Mouse (Mus musculus): ENCODE measurements around the gene Fbf1. TPM values are rescaled to one million over a fixed set of nuclear protein-coding genes. Genes with fewer than 3 reads are reported as not detected.

The Fbf1 gene
- polyA plus RNA-seq (2016; fragmentation: Nextera tagmentation; extraction: Ambion mirVana): 80.7 and 80.9 TPM in 2 replicates

- H3K9ac ChIP-seq: peak within 1 kb of the TSS; percentile 74
- peaks cover 41% of the 10 kb centered on the region for H3K36me3 ChIP-seq
- no peaks in the 10 kb centered on the region for H3K27me3 ChIP-seq
- peak within 1 kb of the TSS; percentile 74 for H3K4me2 ChIP-seq (replicated peaks)
- ATAC-seq (ENCODE audit: low FRiP score): peak; percentile 98
- under 1% methylated on average over 40 of the region's 40 CpGs for WGBS
- peak within 1 kb of the TSS; percentile 93 for H3K27ac ChIP-seq
- peaks cover 27% of the 10 kb centered on the region for H3K4me1 ChIP-seq
- no peaks in the 10 kb centered on the region for H3K9me3 ChIP-seq (replicated peaks)
- H3K4me3 ChIP-seq: peak within 1 kb of the TSS; percentile 69
These were observed at the start of gene Fbf1 for GRCm38 (mm10) chr11:116167884-116168439. Fbf1 (minus strand) TSS chr11:116168166.

GRCm38 (mm10) chr11:116216549-116216948, 48.6 kb upstream of the Fbf1 start:
- Histone ChIP-seq H3K4me3 (no peak overlapping the region), H3K27me3 (peaks cover 13% of the 10 kb centered on the region), H3K4me1 (peaks cover 11% of the 10 kb centered on the region), H3K36me3 (peaks cover 11% of the 10 kb centered on the region; the same call in 1 of the 2 replicates), H3K27ac (no peak overlapping the region), H3K4me2 (replicated peaks) (no peak overlapping the region), H3K9ac (no peak overlapping the region), H3K9me3 (replicated peaks) (0 out of 2 replicates have a peak, but pooled peaks cover 2% of the 10 kb centered on the region)
- no peak for ATAC-seq (ENCODE audit: low FRiP score)
- 86% methylated on average over 11 of the region's 11 CpGs for WGBS

GRCm38 (mm10) chr11:116215991-116216390, 48.0 kb upstream of the Fbf1 start:
- peaks cover 8% of the 10 kb centered on the region for H3K27me3 ChIP-seq
- no peak overlapping the region for H3K27ac ChIP-seq
- no peak overlapping the region for H3K9ac ChIP-seq
- WGBS: 91% methylated on average over 6 of the region's 6 CpGs
- no peak overlapping the region for H3K4me3 ChIP-seq
- no peak for ATAC-seq (ENCODE audit: low FRiP score)
- no peaks in the 10 kb centered on the region for H3K9me3 ChIP-seq (replicated peaks)
- peaks cover 12% of the 10 kb centered on the region; the same call in 1 of the 2 replicates for H3K36me3 ChIP-seq
- H3K4me2 ChIP-seq (replicated peaks): no peak overlapping the region
- H3K4me1 ChIP-seq: peaks cover 11% of the 10 kb centered on the region

- peaks cover 11% of the 10 kb centered on the region for H3K4me1 ChIP-seq
- H3K9me3 ChIP-seq (replicated peaks): no peaks in the 10 kb centered on the region
- H3K36me3 ChIP-seq: peaks cover 12% of the 10 kb centered on the region; the same call in 1 of the 2 replicates
- H3K27ac ChIP-seq: no peak overlapping the region
- no peak for ATAC-seq (ENCODE audit: low FRiP score)
- no peak overlapping the region for H3K4me2 ChIP-seq (replicated peaks)
- no peak overlapping the region for H3K9ac ChIP-seq
- no peak overlapping the region for H3K4me3 ChIP-seq
- H3K27me3 ChIP-seq: no peaks in the 10 kb centered on the region
- WGBS: 81% methylated on average over 7 of the region's 7 CpGs
These were observed 47.2 kb upstream of the Fbf1 start for GRCm38 (mm10) chr11:116215181-116215580.

GRCm38 (mm10) chr11:116213877-116214510, 46.0 kb upstream of the Fbf1 start:
- H3K4me2 ChIP-seq (replicated peaks): no peak overlapping the region
- H3K36me3 ChIP-seq: peaks cover 12% of the 10 kb centered on the region; the same call in 1 of the 2 replicates
- H3K27ac ChIP-seq: no peak overlapping the region
- WGBS: 96% methylated on average over 13 of the region's 13 CpGs
- ATAC-seq (ENCODE audit: low FRiP score): no peak
- H3K9me3 ChIP-seq (replicated peaks): no peaks in the 10 kb centered on the region
- peaks cover 3% of the 10 kb centered on the region for H3K4me1 ChIP-seq
- no peaks in the 10 kb centered on the region for H3K27me3 ChIP-seq
- no peak overlapping the region for H3K4me3 ChIP-seq
- no peak overlapping the region for H3K9ac ChIP-seq

- no peak for ATAC-seq (ENCODE audit: low FRiP score)
- no peak overlapping the region for H3K4me3 ChIP-seq
These were observed 44.9 kb upstream of the Fbf1 start for GRCm38 (mm10) chr11:116212847-116213246.

GRCm38 (mm10) chr11:116210696-116211095, 42.7 kb upstream of the Fbf1 start:
- Histone ChIP-seq H3K4me3 (no peak overlapping the region), H3K27ac (no peak overlapping the region), H3K4me1 (no peaks in the 10 kb centered on the region), H3K27me3 (no peaks in the 10 kb centered on the region), H3K9ac (no peak overlapping the region), H3K36me3 (peaks cover 30% of the 10 kb centered on the region), H3K9me3 (replicated peaks) (no peaks in the 10 kb centered on the region), H3K4me2 (replicated peaks) (no peak overlapping the region)
- no peak for ATAC-seq (ENCODE audit: low FRiP score)
- WGBS: 76% methylated on average over 5 of the region's 5 CpGs

More at GRCm38 (mm10) chr11:116212847-116213246, 44.9 kb upstream of the Fbf1 start:
- Histone ChIP-seq H3K4me1 (no peaks in the 10 kb centered on the region), H3K9me3 (replicated peaks) (no peaks in the 10 kb centered on the region), H3K36me3 (peaks cover 12% of the 10 kb centered on the region; the same call in 1 of the 2 replicates), H3K27me3 (no peaks in the 10 kb centered on the region), H3K9ac (no peak overlapping the region), H3K27ac (no peak overlapping the region), H3K4me2 (replicated peaks) (no peak overlapping the region)
- WGBS: 93% methylated on average over 6 of the region's 6 CpGs

- no peaks in the 10 kb centered on the region for H3K27me3 ChIP-seq
- H3K4me2 ChIP-seq (replicated peaks): no peak overlapping the region
- H3K4me1 ChIP-seq: no peaks in the 10 kb centered on the region
- no peak overlapping the region for H3K4me3 ChIP-seq
- whole genome bisulfite sequencing: 86% methylated on average over 8 of the region's 8 CpGs
- H3K27ac ChIP-seq: no peak overlapping the region
- H3K9ac ChIP-seq: no peak overlapping the region
- peaks cover 27% of the 10 kb centered on the region for H3K36me3 ChIP-seq
- ATAC-seq (ENCODE audit: low FRiP score): no peak
- H3K9me3 ChIP-seq (replicated peaks): no peaks in the 10 kb centered on the region
These were observed 41.3 kb upstream of the Fbf1 start for GRCm38 (mm10) chr11:116209257-116209656.

GRCm38 (mm10) chr11:116208660-116209059, 40.7 kb upstream of the Fbf1 start:
- no peak overlapping the region for H3K4me3 ChIP-seq
- ATAC-seq (ENCODE audit: low FRiP score): no peak
- H3K27ac ChIP-seq: no peak overlapping the region
- WGBS: 93% methylated on average over 3 of the region's 3 CpGs
- H3K9ac ChIP-seq: no peak overlapping the region
- peaks cover 27% of the 10 kb centered on the region for H3K36me3 ChIP-seq
- no peaks in the 10 kb centered on the region for H3K9me3 ChIP-seq (replicated peaks)
- no peaks in the 10 kb centered on the region for H3K4me1 ChIP-seq
- no peaks in the 10 kb centered on the region for H3K27me3 ChIP-seq
- H3K4me2 ChIP-seq (replicated peaks): no peak overlapping the region

GRCm38 (mm10) chr11:116206678-116207077, 38.7 kb upstream of the Fbf1 start:
- Histone ChIP-seq H3K27ac (no peak overlapping the region), H3K4me3 (no peak overlapping the region), H3K36me3 (peaks cover 24% of the 10 kb centered on the region), H3K9ac (no peak overlapping the region), H3K9me3 (replicated peaks) (no peaks in the 10 kb centered on the region), H3K27me3 (no peaks in the 10 kb centered on the region), H3K4me2 (replicated peaks) (no peak overlapping the region), H3K4me1 (no peaks in the 10 kb centered on the region)
- ATAC-seq (ENCODE audit: low FRiP score): no peak
- WGBS: 70% methylated on average over 4 of the region's 4 CpGs

GRCm38 (mm10) chr11:116203150-116203549, 35.2 kb upstream of the Fbf1 start:
- 87% methylated on average over 3 of the region's 3 CpGs for WGBS
- H3K4me1 ChIP-seq: peaks cover 4% of the 10 kb centered on the region
- no peaks in the 10 kb centered on the region for H3K9me3 ChIP-seq (replicated peaks)
- H3K36me3 ChIP-seq: peaks cover 21% of the 10 kb centered on the region
- no peaks in the 10 kb centered on the region for H3K27me3 ChIP-seq
- ATAC-seq (ENCODE audit: low FRiP score): no peak
- H3K4me3 ChIP-seq: no peak overlapping the region
- no peak overlapping the region for H3K4me2 ChIP-seq (replicated peaks)
- H3K9ac ChIP-seq: no peak overlapping the region
- H3K27ac ChIP-seq: no peak overlapping the region

- Histone ChIP-seq H3K27me3 (no peaks in the 10 kb centered on the region), H3K27ac (no peak overlapping the region), H3K36me3 (peaks cover 8% of the 10 kb centered on the region), H3K4me2 (replicated peaks) (no peak overlapping the region), H3K9ac (no peak overlapping the region), H3K4me1 (peaks cover 12% of the 10 kb centered on the region), H3K9me3 (replicated peaks) (no peaks in the 10 kb centered on the region), H3K4me3 (no peak overlapping the region)
- ATAC-seq (ENCODE audit: low FRiP score): no peak
- WGBS: 96% methylated on average over 2 of the region's 2 CpGs
These were observed 33.2 kb upstream of the Fbf1 start for GRCm38 (mm10) chr11:116201151-116201550.
